Mouse (Mus musculus): ENCODE data around the gene Nwd1.

DNA sequence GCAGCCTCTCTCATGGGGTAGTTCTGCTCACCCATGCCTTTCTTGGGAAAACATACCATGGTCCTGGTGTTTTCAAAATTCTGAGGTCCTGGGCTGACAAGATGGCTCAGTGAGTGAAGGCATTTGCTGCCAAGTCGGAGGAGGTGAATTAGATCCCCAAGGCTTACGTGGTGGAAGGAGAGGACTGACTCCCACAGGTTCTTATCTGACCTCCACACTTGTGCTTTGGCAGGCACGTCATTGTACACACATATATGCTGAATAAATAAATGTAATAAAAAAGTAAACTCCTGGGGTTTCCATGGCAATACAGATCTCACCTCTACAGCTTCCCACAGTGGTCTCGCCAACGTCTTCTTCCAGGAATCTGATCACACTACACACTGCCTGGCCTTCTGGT is 70.1 kb downstream of the Nwd1 start:
- TF ChIP-seq CTCF (IDR thresholded peaks at IDR 0.05; ENCODE audit: borderline replicate concordance, control insufficient read depth, extremely low read depth, insufficient read depth, low read length, poor library complexity) (no peak), POLR2A (IDR thresholded peaks at IDR 0.05; ENCODE audit: control insufficient read depth, extremely low read depth, insufficient read depth, low read length, poor library complexity) (no peak)

All from thymus, adult 2 months (tissue).